Mouse (Mus musculus): ENCODE data around the gene Tcp10b.
A peak's percentile ranks its signal among the peaks of the same experiment; 100 is the strongest.
"Not testable (repeated sequence)": the region's sequence is repeated elsewhere in the genome, so short reads cannot be mapped to it uniquely, and the experiment has no call there.

The Tcp10b gene

GRCm38 (mm10) chr17:13060804-13061203 lies at the start of gene Tcp10b:
Tcp10b (plus strand) TSS chr17:13061104.
- DNase-seq, result not testable (repeated sequence)

DNA sequence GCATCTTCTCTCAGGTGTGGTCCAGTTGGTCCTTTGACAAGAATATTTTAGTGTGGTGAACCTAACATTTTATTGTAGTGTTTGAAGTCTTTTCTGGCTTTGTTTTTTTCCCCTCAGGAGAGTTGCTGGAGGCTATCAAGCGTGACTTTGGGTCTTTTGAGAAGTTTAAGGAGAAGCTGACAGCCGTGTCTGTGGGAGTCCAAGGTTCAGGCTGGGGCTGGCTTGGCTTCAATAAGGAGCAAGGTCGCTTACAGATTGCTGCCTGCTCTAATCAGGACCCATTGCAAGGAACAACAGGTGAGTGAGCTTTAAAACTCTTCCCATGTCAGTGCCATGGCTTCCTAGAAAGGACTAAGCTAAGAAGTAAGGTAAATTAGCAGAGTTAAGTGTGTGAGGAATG lies 47.6 kb upstream of the Tcp10b start:
- no peak for DNase-seq

DNA sequence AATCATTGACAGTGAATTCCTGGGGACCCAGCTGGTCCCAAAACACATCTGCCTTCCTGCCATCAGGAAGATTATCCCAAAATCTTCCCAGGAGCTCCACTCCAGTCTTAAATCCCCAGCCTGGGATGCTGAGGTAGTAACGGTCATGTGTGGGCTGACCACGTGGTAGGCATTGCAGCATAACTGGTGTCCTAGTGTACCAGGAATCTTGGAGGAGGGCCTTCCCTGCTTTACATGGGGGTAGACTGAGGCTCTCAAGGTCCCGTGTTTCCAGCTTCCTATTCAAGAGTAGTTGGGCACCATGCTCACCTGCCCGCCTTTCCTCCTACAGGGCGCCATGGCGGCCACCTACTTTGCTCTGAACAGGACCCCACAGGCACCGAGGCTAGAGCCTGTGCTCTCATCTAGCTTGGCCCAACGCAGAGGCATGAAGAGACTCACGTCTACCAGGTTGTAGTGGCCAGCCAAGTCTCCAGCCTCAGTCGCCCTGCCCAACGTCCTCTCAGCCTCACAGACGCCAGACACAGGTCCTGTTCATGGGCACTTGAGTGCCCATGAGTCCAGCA lies 24.2 kb upstream of the Tcp10b start:
- not testable (repeated sequence) for DNase-seq

DNA sequence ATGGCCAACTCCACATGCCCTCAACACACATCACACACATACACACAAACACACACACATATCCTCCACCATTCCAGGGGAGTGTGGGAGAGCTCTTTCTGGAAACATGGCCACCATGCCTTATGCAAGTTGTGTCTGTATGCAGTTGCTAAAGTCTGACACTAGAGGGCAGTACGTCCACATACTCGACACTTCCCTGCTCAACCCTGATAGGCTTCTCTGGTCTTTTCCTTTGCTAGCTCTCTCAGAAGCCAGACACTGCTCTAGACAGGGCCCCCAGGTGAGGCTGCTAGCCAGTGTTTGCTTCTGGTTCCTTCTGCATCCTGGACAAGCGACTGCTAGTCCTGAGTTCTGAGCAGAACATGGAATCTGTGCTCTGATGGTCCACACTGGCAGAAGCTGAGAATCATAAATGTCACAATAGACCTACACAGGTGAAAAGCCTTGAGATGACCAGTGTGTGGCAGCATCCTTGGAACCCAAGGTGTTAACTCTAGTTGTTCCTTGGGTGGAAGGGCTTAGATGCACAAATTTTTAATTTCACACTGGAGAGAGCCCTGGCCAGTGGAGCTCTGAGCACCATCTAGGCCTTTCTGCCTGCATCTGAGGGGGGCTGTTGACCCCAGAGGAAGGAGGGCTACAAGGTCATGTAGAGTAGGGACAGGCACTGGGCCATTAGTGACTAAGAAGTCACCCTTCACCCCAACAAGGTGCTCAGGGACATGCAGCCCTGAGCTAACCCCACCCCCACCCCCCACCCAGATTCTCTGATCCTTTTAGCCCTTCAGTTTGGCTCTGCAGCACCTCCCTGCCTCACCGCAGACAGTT lies 16.8 kb upstream of the Tcp10b start:
- peak; percentile 26 for DNase-seq

GRCm38 (mm10) chr17:13052124-13052813 lies 8.6 kb upstream of the Tcp10b start, which contains the start of gene Gpr31b:
Gpr31b (minus strand) TSS chr17:13052296.
- DNase-seq, result not testable (repeated sequence)

- DNase-seq, result not testable (repeated sequence)
These were observed 2.0 kb downstream of the Tcp10b start for GRCm38 (mm10) chr17:13062882-13063281.

- not testable (repeated sequence) for DNase-seq
These were observed 7.0 kb downstream of the Tcp10b start for GRCm38 (mm10) chr17:13067864-13068385.

- DNase-seq, result not testable (repeated sequence)
These were observed 8.3 kb downstream of the Tcp10b start for GRCm38 (mm10) chr17:13069227-13069626.

DNA sequence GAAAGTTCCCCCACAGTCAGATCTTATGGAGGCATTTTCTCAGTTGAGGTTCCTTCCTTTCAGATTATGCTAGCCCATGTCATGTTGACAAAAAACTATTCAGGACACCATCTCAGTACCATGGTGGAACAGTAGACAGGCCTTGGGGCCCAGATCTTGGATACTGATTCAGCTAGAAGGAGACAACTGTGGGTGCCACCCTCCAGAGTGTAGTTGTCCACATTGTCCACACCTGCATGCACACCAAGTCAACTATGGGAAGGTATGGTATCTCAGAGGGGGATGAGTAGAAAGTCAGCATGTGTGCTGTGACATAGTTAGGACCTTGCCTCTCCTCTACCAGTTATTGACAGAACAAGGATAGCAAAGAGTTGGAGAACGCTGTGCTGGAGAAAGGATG lies 30.6 kb downstream of the Tcp10b start:
- not testable (repeated sequence) for DNase-seq

DNA sequence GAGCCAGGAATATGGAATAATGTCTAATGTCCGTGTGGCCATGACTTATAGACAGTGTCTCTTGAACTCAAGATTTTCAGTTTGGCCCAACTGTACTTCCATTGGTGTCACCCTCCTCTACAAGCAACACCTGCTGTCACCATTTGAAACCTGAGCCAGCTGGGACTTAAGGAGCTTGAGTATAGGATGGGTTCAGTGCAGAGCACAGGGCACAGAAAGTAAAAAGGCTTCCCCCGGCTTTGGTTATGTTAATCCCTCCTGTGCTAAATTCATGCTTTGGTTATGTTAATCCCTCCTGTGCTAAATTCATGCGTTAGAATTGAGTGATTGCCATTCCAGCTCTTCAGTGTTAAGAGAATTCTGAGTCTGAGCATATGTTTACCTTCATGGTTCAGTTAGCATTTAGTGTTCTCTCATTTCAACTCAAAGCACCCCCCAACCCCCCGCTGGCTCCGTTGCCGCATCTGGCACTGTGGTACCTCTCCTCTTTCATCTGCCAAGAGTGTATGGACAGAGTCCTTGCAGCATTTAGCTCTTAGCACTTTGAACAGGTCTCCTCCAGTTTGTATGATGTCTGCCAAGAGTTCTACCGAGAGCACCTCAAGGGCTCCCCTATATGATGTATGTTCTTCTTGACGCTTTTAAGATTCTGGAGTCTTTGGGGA lies 31.3 kb downstream of the Tcp10b start:
- not testable (repeated sequence) for DNase-seq

GRCm38 (mm10) chr17:13092960-13093359 lies 32.1 kb downstream of the Tcp10b start:
- DNase-seq, result not testable (repeated sequence)

DNA sequence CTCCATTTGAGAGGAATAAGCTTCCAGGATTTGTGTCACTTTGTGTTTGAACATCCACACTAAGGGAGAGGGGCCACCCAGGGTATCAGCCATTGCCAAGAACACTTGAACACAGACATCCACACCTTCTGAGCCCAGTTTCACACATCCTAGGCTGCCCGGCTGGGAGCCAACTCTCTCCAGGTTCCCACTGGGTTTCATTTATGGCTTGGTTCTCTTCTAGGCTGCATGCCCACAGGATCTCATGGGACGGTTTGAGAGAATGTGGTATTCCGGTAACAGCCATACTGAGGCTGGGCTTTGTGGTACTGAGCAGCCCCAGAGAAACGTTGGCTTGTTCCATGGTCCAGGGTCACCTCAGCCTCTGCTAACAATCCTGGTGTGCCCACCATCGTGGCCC lies 45.7 kb downstream of the Tcp10b start:
- DNase-seq, result peak; percentile 5

GRCm38 (mm10) chr17:13112504-13113291 lies 51.8 kb downstream of the Tcp10b start:
- DNase-seq, result not testable (repeated sequence)

DNA sequence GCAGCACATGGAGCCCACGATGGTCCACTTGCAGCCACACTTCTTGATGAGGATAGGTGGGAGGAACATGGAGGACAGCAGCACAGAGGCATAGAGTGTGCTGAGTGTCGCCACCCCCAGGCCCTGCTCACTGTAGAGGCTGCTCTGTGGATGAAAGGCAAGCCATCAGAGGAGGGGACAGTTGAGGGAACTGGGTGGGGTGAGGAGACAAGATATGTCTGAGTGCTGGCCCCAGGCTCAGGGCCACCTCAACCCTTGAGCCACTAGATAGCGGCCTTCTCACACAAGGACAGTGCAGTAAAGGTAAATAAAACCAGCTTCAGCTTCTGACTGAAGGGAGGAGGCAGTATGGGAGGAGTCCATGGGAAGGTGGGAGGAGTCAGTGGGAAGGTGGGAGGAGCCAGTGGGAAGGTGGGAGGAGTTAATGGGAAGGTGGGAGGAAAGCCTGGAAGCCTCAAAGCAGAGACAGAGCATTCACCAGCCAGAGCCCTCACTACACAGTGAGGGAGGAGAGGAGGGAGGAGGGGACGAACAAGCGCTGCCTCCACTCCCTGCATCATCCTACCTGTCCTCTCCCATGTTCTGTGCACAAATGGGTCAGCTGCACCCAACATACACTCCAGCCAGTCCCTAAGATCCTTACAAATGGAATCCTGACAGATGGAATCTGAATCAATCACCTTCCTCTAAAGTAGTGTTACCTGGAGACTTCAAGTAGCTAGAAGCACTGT lies 62.6 kb downstream of the Tcp10b start:
- not testable (repeated sequence) for DNase-seq

DNA sequence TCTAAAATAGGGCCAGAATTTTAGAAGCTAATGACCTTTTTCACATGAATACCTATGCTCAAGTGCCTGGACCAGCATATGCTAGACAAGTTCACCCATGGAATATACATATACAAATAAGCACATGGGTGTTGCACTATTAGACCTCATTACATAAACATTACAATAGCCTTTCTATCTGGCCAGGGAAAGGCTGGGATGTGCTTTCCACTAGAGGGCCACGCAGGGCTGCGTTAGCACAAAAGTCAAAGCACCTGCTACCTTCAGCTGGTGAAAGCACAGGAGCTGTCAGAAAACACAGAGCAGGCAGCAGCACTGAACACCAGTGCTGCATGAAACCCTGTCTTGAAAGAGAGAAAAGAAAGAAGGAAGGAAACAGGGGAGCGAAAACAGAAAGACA lies 63.3 kb downstream of the Tcp10b start:
- not testable (repeated sequence) for DNase-seq

- DNase-seq, result not testable (repeated sequence)
These were observed 68.4 kb downstream of the Tcp10b start for GRCm38 (mm10) chr17:13129324-13129723.

GRCm38 (mm10) chr17:13129737-13130465 lies 69.0 kb downstream of the Tcp10b start:
- not testable (repeated sequence) for DNase-seq

DNA sequence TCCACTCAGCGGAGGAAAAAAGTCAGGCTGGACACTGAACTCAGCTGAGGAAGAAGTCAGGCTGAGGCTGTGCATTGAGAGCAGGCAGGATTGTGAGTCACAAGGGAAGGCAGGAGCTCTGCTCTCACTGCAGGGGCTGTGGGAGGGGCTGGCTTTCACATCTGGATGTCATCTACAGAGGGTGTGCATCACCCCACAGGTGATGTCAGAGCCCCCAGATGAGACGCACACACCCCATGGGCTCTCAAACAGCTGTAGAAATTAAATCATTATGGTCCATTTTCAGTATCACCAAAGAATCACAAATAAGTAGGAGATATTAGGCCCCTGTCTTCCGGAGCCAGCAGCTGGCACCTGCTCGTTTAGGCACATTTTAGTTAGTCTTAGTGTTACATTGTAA lies 70.8 kb downstream of the Tcp10b start, which contains the start of gene Unc93a:
Gene Unc93a, minus strand, starts transcription at position 101 of the 400 bp plus-strand sequence.
- not testable (repeated sequence) for DNase-seq

All from cerebellum, adult 8-10 months (tissue).